Mouse (Mus musculus) fibroblast of lung, adult 2 months (primary cell): ENCODE data around the gene Dnah3.

Source experiments
- DNase-seq: peaks from one replicate; pipeline ENCODE4 v3.0.0-alpha.2; 2011; ENCODE audit warnings: low read depth

Gene Dnah3

GRCm38 (mm10) chr7:119941569-119941968 lies 153.5 kb downstream of the Dnah3 start:
- DNase-seq: no peak

- no peak for DNase-seq
These were observed 158.0 kb downstream of the Dnah3 start for GRCm38 (mm10) chr7:119937036-119937435.

GRCm38 (mm10) chr7:119936321-119936720 lies 158.8 kb downstream of the Dnah3 start:
- no peak for DNase-seq

GRCm38 (mm10) chr7:119928783-119929440 lies 166.2 kb downstream of the Dnah3 start:
- DNase-seq: no peak

GRCm38 (mm10) chr7:119921054-119921453 lies 174.0 kb downstream of the Dnah3 start:
- no peak for DNase-seq

- no peak for DNase-seq
These were observed 174.6 kb downstream of the Dnah3 start for GRCm38 (mm10) chr7:119920457-119920856.

- DNase-seq: no peak
These were observed 183.4 kb downstream of the Dnah3 start for GRCm38 (mm10) chr7:119911727-119912126.

GRCm38 (mm10) chr7:119906523-119907215 lies 188.4 kb downstream of the Dnah3 start:
- DNase-seq: no peak

GRCm38 (mm10) chr7:119899386-119900057 lies 195.6 kb downstream of the Dnah3 start:
- no peak for DNase-seq

- no peak for DNase-seq
These were observed 196.7 kb downstream of the Dnah3 start for GRCm38 (mm10) chr7:119898247-119898856.

- no peak for DNase-seq
These were observed 197.5 kb downstream of the Dnah3 start for GRCm38 (mm10) chr7:119897521-119898109.

GRCm38 (mm10) chr7:119895639-119896512 lies 199.2 kb downstream of the Dnah3 start, which contains the start of the genes Lyrm1 and Dcun1d3:
TSS of gene Lyrm1 (plus strand) at chr7:119895861.
TSS of gene Dcun1d3 (minus strand) at chr7:119896298.
- DNase-seq: peak; percentile 92

GRCm38 (mm10) chr7:119894818-119895544 lies 200.1 kb downstream of the Dnah3 start:
- DNase-seq: no peak

GRCm38 (mm10) chr7:119892742-119893141 lies 202.3 kb downstream of the Dnah3 start:
- no peak for DNase-seq

- no peak for DNase-seq
These were observed 202.9 kb downstream of the Dnah3 start for GRCm38 (mm10) chr7:119892198-119892597.

- peak; percentile 62 for DNase-seq
These were observed 207.2 kb downstream of the Dnah3 start for GRCm38 (mm10) chr7:119887887-119888286.

GRCm38 (mm10) chr7:119881229-119881628 lies 213.9 kb downstream of the Dnah3 start:
- DNase-seq: no peak

GRCm38 (mm10) chr7:119880345-119880744 lies 214.7 kb downstream of the Dnah3 start:
- no peak for DNase-seq

GRCm38 (mm10) chr7:119879171-119879570 lies 215.9 kb downstream of the Dnah3 start:
- DNase-seq: no peak

- no peak for DNase-seq
These were observed 219.2 kb downstream of the Dnah3 start for GRCm38 (mm10) chr7:119875776-119876440.
